9 mouse cellular contexts compared by ENCODE assay signal in genomic region chr9:21196521-21197433, GRCm38 (mm10). TPM values are rescaled to one million over a fixed set of nuclear protein-coding genes. Genes with fewer than 3 reads are reported as not detected.
DNase-seq lines count a peak whose midpoint lies in the region; ATAC-seq and TF ChIP-seq lines count a peak whose summit lies in the region.
"Had no signal": no experiment of that assay in that cellular context is flagged by ENCODE, and none has a peak within 500 bp of the region (broad histone marks: within the 10 kb centered on the region; RNA-seq: fewer than 3 reads in every experiment).

No protein-coding gene starts in this region.

- no peak for TF ChIP-seq CTCF in hindbrain, postnatal 0 days (IDR thresholded peaks at IDR 0.05; ENCODE audit: low read depth)

- no peak for DNase-seq in kidney, adult 9 months
- peak; percentile 75 to 82 for DNase-seq in cerebellum, postnatal 14 days
- peak; percentile 83 for DNase-seq in hindbrain, postnatal 0 days (ENCODE audit: low spot score)
- no peak for DNase-seq in urinary bladder, postnatal 25 days (ENCODE audit: low spot score)
- no peak for DNase-seq in adrenal gland, adult 18-20 months (ENCODE audit: low spot score in 2 of 2)
- no peak for DNase-seq in heart, adult 18-20 months

- H3K27me3 ChIP-seq in kidney, embryonic 16.5 days (ENCODE audit: insufficient read depth, low read length), result no peaks in the 10 kb centered on the region
- H3K27me3 ChIP-seq in hindbrain, postnatal 0 days (ENCODE audit: insufficient read depth, low read length), result no peaks in the 10 kb centered on the region
- no peaks in the 10 kb centered on the region for H3K27me3 ChIP-seq in midbrain, embryonic 12.5 days

- ATAC-seq in kidney, embryonic 16.5 days (ENCODE audit: low FRiP score, low TSS enrichment), result peak; percentile 68
- peak; percentile 86 for ATAC-seq in hindbrain, postnatal 0 days
- ATAC-seq in midbrain, embryonic 12.5 days (ENCODE audit: low FRiP score, low read depth), result peak; percentile 76

- no peaks in the 10 kb centered on the region for H3K9me3 ChIP-seq in kidney, embryonic 16.5 days (ENCODE audit: low read length)
- H3K9me3 ChIP-seq in hindbrain, postnatal 0 days (ENCODE audit: low read length), result no peaks in the 10 kb centered on the region
- H3K9me3 ChIP-seq in midbrain, embryonic 12.5 days, result no peaks in the 10 kb centered on the region

- peak overlapping the region; percentile 40 for H3K4me3 ChIP-seq in kidney, embryonic 16.5 days (ENCODE audit: low read length)
- peak overlapping the region; percentile 72 for H3K4me3 ChIP-seq in hindbrain, postnatal 0 days (ENCODE audit: low read length)
- peak overlapping the region; percentile 48 for H3K4me3 ChIP-seq in midbrain, embryonic 12.5 days

- H3K36me3 ChIP-seq in kidney, embryonic 16.5 days (ENCODE audit: insufficient read depth, low read length), result peaks cover 8% of the 10 kb centered on the region
- peaks cover 9% of the 10 kb centered on the region for H3K36me3 ChIP-seq in hindbrain, postnatal 0 days (ENCODE audit: insufficient read depth, low read length)
- H3K36me3 ChIP-seq in midbrain, embryonic 12.5 days, result no peaks in the 10 kb centered on the region

- H3K9ac ChIP-seq in kidney, embryonic 16.5 days (replicated peaks; ENCODE audit: low read length), result peak overlapping the region; percentile 59
- peak overlapping the region; percentile 74 for H3K9ac ChIP-seq in hindbrain, postnatal 0 days (replicated peaks; ENCODE audit: low read length)
- peak overlapping the region; percentile 65 for H3K9ac ChIP-seq in midbrain, embryonic 12.5 days (replicated peaks)

- 27% methylated on average over 18 of the region's 19 CpGs for WGBS in kidney, embryonic 16.5 days
- 16% methylated on average over 18 of the region's 19 CpGs for WGBS in hindbrain, postnatal 0 days
- WGBS in midbrain, embryonic 12.5 days, result 25% methylated on average over 17 of the region's 19 CpGs

- H3K27ac ChIP-seq in kidney, embryonic 16.5 days (ENCODE audit: low read length), result 0 out of 2 replicates have a peak overlapping the region, but pooled peaks have one; percentile 29
- H3K27ac ChIP-seq in hindbrain, postnatal 0 days, result peak overlapping the region; percentile 85
- peak overlapping the region; percentile 46; the same call in 1 of the 2 replicates for H3K27ac ChIP-seq in midbrain, embryonic 12.5 days (replicated peaks)

- peak overlapping the region; percentile 54 for H3K4me2 ChIP-seq in kidney, embryonic 16.5 days (replicated peaks; ENCODE audit: low read depth, low read length)
- H3K4me2 ChIP-seq in hindbrain, postnatal 0 days (ENCODE audit: low read depth, low read length), result peak overlapping the region; percentile 83
- peak overlapping the region; percentile 61 for H3K4me2 ChIP-seq in midbrain, embryonic 12.5 days (replicated peaks)

- peaks cover 16% of the 10 kb centered on the region for H3K4me1 ChIP-seq in kidney, embryonic 16.5 days (ENCODE audit: insufficient read depth, low read length)
- H3K4me1 ChIP-seq in hindbrain, postnatal 0 days (ENCODE audit: insufficient read depth, low read length), result 0 out of 2 replicates have a peak, but pooled peaks cover 6% of the 10 kb centered on the region
- H3K4me1 ChIP-seq in midbrain, embryonic 12.5 days, result peaks cover 32% of the 10 kb centered on the region

RNA-seq across cellular contexts. Expression of gene Pde4a, which starts 31.3 kb away (rescaled TPM):
- polyA plus RNA-seq in kidney, embryonic 16.5 days (2015; fragmentation: Nextera tagmentation; extraction: Ambion mirVana), result 14.3 and 15.3 TPM in 2 replicates
- 41.3 and 45.0 TPM in 2 replicates for total RNA-seq in hindbrain, postnatal 0 days (2014; rRNA removed)
- polyA plus RNA-seq in hindbrain, postnatal 0 days (2015; fragmentation: Nextera tagmentation; extraction: Ambion mirVana), result 46.4 and 47.7 TPM in 2 replicates
- polyA plus RNA-seq in midbrain, embryonic 12.5 days (2016; fragmentation: Nextera tagmentation; extraction: Ambion mirVana), result 11.3 and 11.5 TPM in 2 replicates
- 10 to 100 TPM in 1 of 2 experiments, 1 to 10 TPM in 1; 6.2 to 13.3 TPM for total RNA-seq in adrenal gland, adult 18-20 months (2021)
- 10 to 100 TPM; 52.5 to 59.1 TPM for total RNA-seq in heart, adult 18-20 months (2021)

RNA-seq across cellular contexts. Expression of gene Keap1, which starts 42.4 kb away (rescaled TPM):
- 67.4 and 68.1 TPM in 2 replicates for polyA plus RNA-seq in kidney, embryonic 16.5 days (2015; fragmentation: Nextera tagmentation; extraction: Ambion mirVana)
- 74.9 and 98.9 TPM in 2 replicates for total RNA-seq in hindbrain, postnatal 0 days (2014; rRNA removed)
- 59.4 and 60.9 TPM in 2 replicates for polyA plus RNA-seq in hindbrain, postnatal 0 days (2015; fragmentation: Nextera tagmentation; extraction: Ambion mirVana)
- polyA plus RNA-seq in midbrain, embryonic 12.5 days (2016; fragmentation: Nextera tagmentation; extraction: Ambion mirVana), result 52.3 and 52.6 TPM in 2 replicates
- 10 to 100 TPM; 44.9 to 51.2 TPM for total RNA-seq in adrenal gland, adult 18-20 months (2021)
- total RNA-seq in heart, adult 18-20 months (2021), result 10 to 100 TPM; 43.1 to 44.5 TPM

RNA-seq across cellular contexts. Expression of gene Cdc37, which starts 47.0 kb away (rescaled TPM):
- 359 and 386 TPM in 2 replicates for polyA plus RNA-seq in kidney, embryonic 16.5 days (2015; fragmentation: Nextera tagmentation; extraction: Ambion mirVana)
- total RNA-seq in hindbrain, postnatal 0 days (2014; rRNA removed), result 20.1 and 21.4 TPM in 2 replicates
- 173 and 181 TPM in 2 replicates for polyA plus RNA-seq in hindbrain, postnatal 0 days (2015; fragmentation: Nextera tagmentation; extraction: Ambion mirVana)
- 278 and 283 TPM in 2 replicates for polyA plus RNA-seq in midbrain, embryonic 12.5 days (2016; fragmentation: Nextera tagmentation; extraction: Ambion mirVana)
- total RNA-seq in adrenal gland, adult 18-20 months (2021), result 100 to 1,000 TPM; 175 to 181 TPM
- total RNA-seq in heart, adult 18-20 months (2021), result 100 to 1,000 TPM; 160 to 168 TPM

RNA-seq across cellular contexts. Expression of gene S1pr5, which starts 51.5 kb away (rescaled TPM):
- 0.13 and 0.14 TPM in 2 replicates for polyA plus RNA-seq in kidney, embryonic 16.5 days (2015; fragmentation: Nextera tagmentation; extraction: Ambion mirVana)
- total RNA-seq in hindbrain, postnatal 0 days (2014; rRNA removed), result 4.9 and 8.2 TPM in 2 replicates
- polyA plus RNA-seq in hindbrain, postnatal 0 days (2015; fragmentation: Nextera tagmentation; extraction: Ambion mirVana), result 2.9 and 3.1 TPM in 2 replicates
- 0.38 and 0.50 TPM in 2 replicates for polyA plus RNA-seq in midbrain, embryonic 12.5 days (2016; fragmentation: Nextera tagmentation; extraction: Ambion mirVana)
- total RNA-seq in adrenal gland, adult 18-20 months (2021), result 1 to 10 TPM in 1 of 2 experiments, under 1 TPM in 1; 0.50 to 1.0 TPM
- total RNA-seq in heart, adult 18-20 months (2021), result 1 to 10 TPM in 1 of 2 experiments, under 1 TPM in 1; 0.89 to 1.5 TPM
- polyA plus RNA-seq: testis, adult 2 months had no signal

Comparison
In these comparisons a context has a peak if more than half of its experiments do, and no peak if none do; other contexts are left out.
1. H3K27ac ChIP-seq: peak in every context shown above with its lines; median percentile 85 in hindbrain, postnatal 0 days; 46 in midbrain, embryonic 12.5 days; 29 in kidney, embryonic 16.5 days.
2. DNase-seq: peak in cerebellum, postnatal 14 days (2 of 2) and hindbrain, postnatal 0 days (single experiment); none in kidney, adult 9 months (single experiment), urinary bladder, postnatal 25 days (single experiment), adrenal gland, adult 18-20 months (0 of 2) and heart, adult 18-20 months (0 of 2).
3. Peak in every context shown above with its lines, with median percentiles within 50 percentile points of each other: ATAC-seq, H3K4me2 ChIP-seq, H3K4me3 ChIP-seq and H3K9ac ChIP-seq.